Mouse (Mus musculus) embryonic fibroblast, embryonic 13.5 days (primary cell): ENCODE measurements at regions not wholly inside any gene's neighbourhood (a gene's known extent, or its start where the extent isn't known, plus 50 kb on each side); places are given as distances from the start of the nearest gene placed in this dataset.
A peak's percentile ranks its signal among the peaks of the same experiment; 100 is the strongest.

Source experiments
- H3K27ac ChIP-seq: 2 replicates; pipeline ENCODE4 v1.5.1; 2012; ENCODE audit warnings: low read length, control low read depth, inconsistent platforms; ENCODE audit not compliant: insufficient read depth
- H3K4me1 ChIP-seq: 2 replicates; pipeline ENCODE4 v1.6.1; 2011; ENCODE audit warnings: low read length; ENCODE audit not compliant: control insufficient read depth, insufficient read depth
- H3K4me3 ChIP-seq: 2 replicates; pipeline ENCODE4 v1.5.1; 2011; ENCODE audit warnings: mild to moderate bottlenecking, control low read depth, low read length; ENCODE audit not compliant: insufficient read depth
- CTCF ChIP-seq: IDR thresholded peaks from 2 replicates; pipeline ENCODE4 v1.5.1; 2011; ENCODE audit warnings: mild to moderate bottlenecking, control low read depth, low read length, moderate library complexity, borderline replicate concordance; ENCODE audit not compliant: insufficient read depth
- POLR2A ChIP-seq: IDR thresholded peaks from 2 replicates; pipeline ENCODE4 v1.6.1; 2011; ENCODE audit warnings: low read depth, mild to moderate bottlenecking, control low read depth, low read length, moderate library complexity

DNA sequence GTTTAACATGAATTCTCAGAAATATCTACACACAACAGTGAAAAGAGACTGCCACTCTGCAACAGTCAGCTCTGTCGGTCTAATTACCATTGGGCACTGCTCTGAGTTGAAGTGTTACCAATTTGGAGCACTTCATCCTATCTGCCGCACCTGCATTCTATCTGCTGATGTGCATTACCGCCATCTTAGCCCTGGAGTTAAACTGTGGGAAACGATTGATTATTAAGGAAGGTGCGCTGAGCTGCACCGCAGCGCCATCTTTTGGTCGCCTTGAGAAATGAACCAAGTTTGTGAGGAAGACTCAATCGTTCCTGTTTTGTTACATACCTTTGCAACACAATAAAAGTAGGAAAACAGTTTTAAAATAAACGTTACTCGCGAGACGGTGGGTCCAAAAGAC, 110.5 kb downstream of the Rergl start:
- H3K27ac ChIP-seq: no peak overlapping the region
- no peak overlapping the region for H3K4me3 ChIP-seq
- TF ChIP-seq POLR2A (no peak), CTCF (peak; percentile 67; the same call in 1 of the 2 replicates)
- H3K4me1 ChIP-seq: no peaks in the 10 kb centered on the region

DNA sequence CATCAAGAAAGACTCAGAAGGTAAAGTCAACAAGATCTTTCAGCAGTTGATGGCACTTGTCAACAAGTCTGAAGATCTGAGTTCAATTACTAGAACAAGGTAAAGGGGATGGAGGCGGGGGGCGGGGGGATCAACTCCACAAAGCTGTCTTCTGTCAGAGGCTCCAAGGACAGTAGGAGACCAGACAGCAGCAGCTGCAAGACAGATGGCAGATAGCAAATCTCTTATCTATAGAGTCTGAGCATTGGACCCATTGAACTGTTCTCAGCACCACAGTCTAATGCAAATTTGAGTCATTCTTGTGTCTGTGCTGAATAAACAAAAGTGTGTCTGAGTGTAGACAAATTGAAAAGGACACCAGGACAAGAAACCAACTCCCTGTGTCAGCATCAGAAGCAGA, 150.8 kb downstream of the Rergl start:
- no peak overlapping the region for H3K4me3 ChIP-seq
- no peak for TF ChIP-seq POLR2A
- no peak for TF ChIP-seq CTCF
- no peaks in the 10 kb centered on the region for H3K4me1 ChIP-seq
- no peak overlapping the region for H3K27ac ChIP-seq

DNA sequence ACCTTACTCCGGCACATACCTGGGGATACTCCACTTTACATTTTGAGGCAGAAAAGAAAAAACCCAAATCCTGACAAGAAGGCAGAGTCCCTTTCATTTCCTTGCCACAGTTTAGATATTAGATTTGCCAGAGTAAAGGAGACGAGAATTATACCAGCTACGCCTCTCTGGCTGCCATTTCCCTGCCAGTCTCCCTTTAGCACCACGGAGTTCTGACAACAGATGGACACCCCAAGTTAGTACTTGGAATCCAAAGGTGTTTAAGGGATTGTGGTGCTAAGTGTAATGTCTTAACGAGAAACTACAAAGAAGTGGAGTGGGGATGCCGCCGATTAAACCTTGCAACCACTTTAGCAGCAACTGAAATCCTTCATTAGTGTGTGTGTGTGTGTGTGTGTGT, 176.6 kb downstream of the Rergl start:
- no peak overlapping the region for H3K27ac ChIP-seq
- H3K4me3 ChIP-seq: no peak overlapping the region
- no peaks in the 10 kb centered on the region; the same call in 1 of the 2 replicates for H3K4me1 ChIP-seq
- TF ChIP-seq CTCF: no peak

DNA sequence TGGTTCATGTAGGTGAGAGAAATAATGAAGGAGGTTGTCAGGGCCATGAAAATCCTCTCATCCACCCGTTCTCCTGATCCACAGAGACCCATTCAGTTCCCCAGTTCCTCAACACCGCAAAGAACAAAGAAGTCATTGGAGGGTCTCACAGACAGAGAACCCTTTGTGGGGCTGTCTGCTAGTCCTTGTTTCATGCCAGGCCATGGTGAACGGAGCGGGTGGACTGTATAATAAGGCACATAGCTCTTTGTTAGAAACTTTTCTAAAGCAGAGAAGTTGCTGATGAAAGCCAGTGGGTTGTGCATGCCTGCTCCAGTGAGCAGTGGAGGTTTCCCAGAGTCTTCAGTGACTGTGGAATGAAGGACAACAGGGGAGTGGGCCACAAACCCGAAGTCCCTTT, 194.1 kb downstream of the Rergl start:
- H3K4me3 ChIP-seq: no peak overlapping the region
- TF ChIP-seq POLR2A: no peak
- no peak for TF ChIP-seq CTCF
- H3K27ac ChIP-seq: no peak overlapping the region
- no peaks in the 10 kb centered on the region for H3K4me1 ChIP-seq

DNA sequence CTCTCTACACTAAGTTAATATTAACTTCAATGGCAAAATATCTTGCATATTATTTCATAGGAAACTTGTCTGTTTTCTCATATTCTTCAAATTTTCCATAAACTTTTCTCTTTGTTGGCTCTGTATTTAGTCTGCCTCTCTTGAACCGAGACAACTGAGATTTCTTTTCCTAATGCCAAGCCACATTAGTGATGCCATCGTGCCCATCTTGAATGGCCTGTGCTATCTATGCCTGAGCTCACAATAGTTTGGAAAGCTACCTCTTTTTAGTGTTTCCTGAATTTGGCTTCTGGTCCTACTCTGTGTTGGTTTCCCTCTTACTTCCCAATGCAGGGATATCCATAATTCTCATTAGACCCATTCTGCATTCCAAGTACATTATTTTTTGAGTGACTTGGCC, 197.5 kb downstream of the Rergl start:
- Histone ChIP-seq H3K27ac (no peak overlapping the region), H3K4me3 (no peak overlapping the region), H3K4me1 (no peaks in the 10 kb centered on the region)
- no peak for TF ChIP-seq CTCF
- no peak for TF ChIP-seq POLR2A

- Histone ChIP-seq H3K4me1 (no peaks in the 10 kb centered on the region), H3K4me3 (no peak overlapping the region), H3K27ac (no peak overlapping the region)
- TF ChIP-seq CTCF: no peak
- TF ChIP-seq POLR2A: no peak
Measured at GRCm38 (mm10) chr6:139295701-139296100, 206.1 kb downstream of the Rergl start.

DNA sequence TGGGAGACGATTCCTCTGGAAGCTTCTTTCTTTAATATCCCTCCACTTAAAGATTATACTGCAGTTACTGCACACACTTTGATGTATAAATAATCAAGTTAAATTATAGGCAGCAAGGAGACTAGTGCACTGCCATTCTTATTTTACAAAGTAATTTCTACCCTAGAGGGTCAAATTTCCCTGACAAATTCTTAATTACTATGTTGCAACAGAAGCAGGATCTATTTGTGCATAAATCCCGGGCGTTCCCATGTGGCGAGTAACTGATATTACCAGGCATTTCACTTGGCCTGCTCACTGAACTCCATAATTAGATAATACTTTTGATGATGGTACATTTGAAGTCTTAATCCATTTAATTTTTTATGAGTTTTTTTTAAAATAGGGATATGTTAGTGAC, 222.7 kb downstream of the Rergl start:
- Histone ChIP-seq H3K27ac (no peak overlapping the region), H3K4me3 (no peak overlapping the region), H3K4me1 (no peaks in the 10 kb centered on the region; the same call in 1 of the 2 replicates)
- TF ChIP-seq POLR2A (no peak), CTCF (no peak)

DNA sequence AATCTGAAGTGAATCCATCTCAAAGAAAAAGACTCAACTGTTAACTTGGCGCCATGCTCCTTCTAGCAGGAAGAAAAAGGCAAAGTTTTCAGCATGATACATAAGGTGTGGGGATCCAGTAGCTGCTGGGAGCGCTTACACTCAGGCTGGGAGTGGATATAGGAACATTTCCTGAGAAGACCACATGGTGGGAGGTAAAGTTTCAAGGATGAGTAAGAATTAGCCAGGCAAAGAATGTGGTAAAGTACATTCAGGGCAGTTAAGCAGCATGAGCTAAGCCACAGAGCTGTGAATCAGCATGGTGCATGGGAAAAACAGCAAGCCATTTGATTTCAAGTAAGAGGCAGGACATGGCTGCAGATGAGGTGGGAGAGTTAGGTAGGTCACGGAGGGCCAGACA, 226.3 kb downstream of the Rergl start:
- Histone ChIP-seq H3K4me1 (no peaks in the 10 kb centered on the region; the same call in 1 of the 2 replicates), H3K4me3 (no peak overlapping the region), H3K27ac (no peak overlapping the region)
- no peak for TF ChIP-seq CTCF

GRCm38 (mm10) chr6:139253704-139254103, 248.1 kb downstream of the Rergl start:
- TF ChIP-seq CTCF: no peak
- no peak for TF ChIP-seq POLR2A
- Histone ChIP-seq H3K27ac (no peak overlapping the region), H3K4me3 (no peak overlapping the region), H3K4me1 (no peaks in the 10 kb centered on the region)

DNA sequence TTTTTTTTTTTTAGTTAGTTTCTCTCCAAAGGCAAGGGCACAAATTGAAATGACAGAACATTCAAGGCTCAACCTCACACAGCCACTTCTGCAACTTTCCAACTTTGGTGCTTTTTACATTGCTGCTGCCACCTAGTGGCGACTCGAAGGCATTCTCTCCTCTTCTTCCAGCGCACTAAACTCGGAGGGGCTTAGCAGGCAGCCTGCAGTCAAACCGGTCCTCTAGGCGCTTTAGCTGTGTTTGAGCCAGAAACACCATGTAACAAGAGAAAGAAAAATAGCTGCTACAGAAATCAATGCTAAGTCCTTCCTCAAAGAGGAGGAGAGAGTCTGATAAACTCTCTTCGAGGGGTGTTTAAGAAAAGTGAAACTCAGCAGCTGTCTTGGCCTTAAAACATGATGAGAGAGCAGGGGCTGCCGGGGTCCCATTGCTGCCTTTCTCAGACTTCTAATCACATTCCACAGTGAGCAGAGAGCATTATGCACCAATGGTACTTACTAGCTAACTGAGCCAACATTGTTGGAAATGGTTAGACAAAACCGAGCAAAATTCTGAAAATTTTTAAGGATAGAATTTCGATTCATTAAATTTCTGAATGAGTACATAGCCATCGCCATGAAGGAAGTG, 252.7 kb downstream of the Rergl start:
- Histone ChIP-seq H3K27ac (no peak overlapping the region), H3K4me3 (no peak overlapping the region), H3K4me1 (no peaks in the 10 kb centered on the region)
- TF ChIP-seq CTCF (peak; percentile 67; the same call in 1 of the 2 replicates), POLR2A (no peak)

DNA sequence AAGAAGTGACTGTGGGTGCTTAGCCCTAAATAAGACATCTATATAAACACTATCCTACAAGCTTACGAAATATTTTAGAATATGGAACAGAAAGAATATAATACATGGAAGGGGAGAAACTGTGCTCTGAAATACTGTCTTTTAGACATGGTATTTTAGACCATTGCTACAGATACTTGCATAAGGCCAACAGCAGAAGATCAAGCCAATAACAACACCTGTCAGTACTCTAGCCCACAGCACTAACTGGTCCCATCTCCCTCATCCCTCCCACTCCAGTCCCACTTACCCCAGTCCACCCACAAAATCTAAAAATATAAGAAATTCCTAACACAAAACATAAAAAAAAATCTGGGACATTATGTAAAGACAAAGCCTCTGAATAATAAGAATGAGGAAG, 275.6 kb downstream of the Rergl start:
- Histone ChIP-seq H3K4me1 (no peaks in the 10 kb centered on the region), H3K27ac (no peak overlapping the region), H3K4me3 (no peak overlapping the region)
- TF ChIP-seq POLR2A: no peak
- TF ChIP-seq CTCF: no peak
